Mouse (Mus musculus) retina, embryonic 14.5 days (tissue): ENCODE results near the gene Insl6.

ENCODE experiments used
- DNase-seq: peaks from one replicate; pipeline ENCODE4 v3.0.0-alpha.2; 2015; ENCODE audit warnings: low spot score

Gene Insl6

GRCm38 (mm10) chr19:29325053-29325851, at the start of gene Insl6:
Insl6 (minus strand) TSS chr19:29325356.
- DNase-seq, result peak; percentile 72

- no peak for DNase-seq
Observed at GRCm38 (mm10) chr19:29374947-29375346, 49.8 kb upstream of the Insl6 start.

- no peak for DNase-seq
Observed at GRCm38 (mm10) chr19:29373438-29373837, 48.3 kb upstream of the Insl6 start.

- DNase-seq, result no peak
Observed at GRCm38 (mm10) chr19:29372621-29373020, 47.5 kb upstream of the Insl6 start.

GRCm38 (mm10) chr19:29372138-29372537, 47.0 kb upstream of the Insl6 start:
- no peak for DNase-seq

GRCm38 (mm10) chr19:29371284-29372081, 46.3 kb upstream of the Insl6 start:
- no peak for DNase-seq

GRCm38 (mm10) chr19:29370545-29371283, 45.6 kb upstream of the Insl6 start:
- no peak for DNase-seq

- no peak for DNase-seq
Observed at GRCm38 (mm10) chr19:29370112-29370511, 45.0 kb upstream of the Insl6 start.

GRCm38 (mm10) chr19:29368671-29369309, 43.6 kb upstream of the Insl6 start:
- DNase-seq, result no peak

GRCm38 (mm10) chr19:29368041-29368440, 42.9 kb upstream of the Insl6 start:
- no peak for DNase-seq

GRCm38 (mm10) chr19:29366969-29367622, 41.9 kb upstream of the Insl6 start, which contains the start of the genes Plgrkt and Cd274:
Plgrkt (minus strand) TSS chr19:29367390.
Cd274 (plus strand) TSS chr19:29367455.
- peak; percentile 63 for DNase-seq

GRCm38 (mm10) chr19:29366226-29366968, 41.2 kb upstream of the Insl6 start:
- no peak for DNase-seq

GRCm38 (mm10) chr19:29365105-29365504, 39.9 kb upstream of the Insl6 start:
- DNase-seq, result no peak

GRCm38 (mm10) chr19:29364076-29364475, 38.9 kb upstream of the Insl6 start:
- no peak for DNase-seq

GRCm38 (mm10) chr19:29363557-29363956, 38.4 kb upstream of the Insl6 start:
- no peak for DNase-seq

GRCm38 (mm10) chr19:29362173-29362930, 37.2 kb upstream of the Insl6 start:
- DNase-seq, result peak; percentile 12

- peak; percentile 92 for DNase-seq
Observed at GRCm38 (mm10) chr19:29361468-29362130, 36.4 kb upstream of the Insl6 start.

GRCm38 (mm10) chr19:29360251-29360650, 35.1 kb upstream of the Insl6 start:
- no peak for DNase-seq

GRCm38 (mm10) chr19:29356281-29356680, 31.1 kb upstream of the Insl6 start:
- DNase-seq, result no peak
